Mouse (Mus musculus) small intestine, adult 2 months (tissue): ENCODE results near the gene Spred1.

Experiments used
- CTCF ChIP-seq: fragments of 200-500 bp; IDR thresholded peaks from 2 replicates; pipeline ENCODE4 v1.5.1; 2012; ENCODE audit warnings: low read depth, mild to moderate bottlenecking, control low read depth, inconsistent platforms, low read length, moderate library complexity, mixed read lengths; ENCODE audit not compliant: insufficient replicate concordance, insufficient read length; ENCODE audit errors: extremely low read depth
- POLR2A ChIP-seq: fragments of 200-500 bp; IDR thresholded peaks from 2 replicates; pipeline ENCODE4 v1.6.1; 2012; ENCODE audit warnings: low read depth, mild to moderate bottlenecking, control low read depth, inconsistent platforms, low read length, moderate library complexity

GRCm38 (mm10) chr2:117078711-117079110 is 42.5 kb upstream of the Spred1 start:
- TF ChIP-seq CTCF (no peak), POLR2A (no peak)
